Mouse (Mus musculus): ENCODE measurements around the gene Gm3629. TPM values are rescaled to one million over a fixed set of nuclear protein-coding genes. Genes with fewer than 3 reads are reported as not detected.
A peak's percentile ranks its signal among the peaks of the same experiment; 100 is the strongest.
"Not testable (repeated sequence)": the region's sequence is repeated elsewhere in the genome, so short reads cannot be mapped to it uniquely, and the experiment has no call there.

Gene Gm3629
- 0.71 and 1.2 TPM in 2 replicates for polyA plus RNA-seq (2012; rRNA removed)

GRCm38 (mm10) chr14:6590513-6590912, at the start of gene Gm3629:
Gene Gm3629, minus strand, starts transcription at chr14:6590613.
- DNase-seq (ENCODE audit: low read depth) = not testable (repeated sequence)

- not testable (repeated sequence) for DNase-seq (ENCODE audit: low read depth)
Observed at GRCm38 (mm10) chr14:6622318-6622717, 31.9 kb upstream of the Gm3629 start, which contains the start of gene Gm3460. Gene Gm3460, minus strand, starts transcription at chr14:6622418.

GRCm38 (mm10) chr14:6606436-6606835, 16.0 kb upstream of the Gm3629 start:
- not testable (repeated sequence) for DNase-seq (ENCODE audit: low read depth)

- peak; percentile 75 for DNase-seq (ENCODE audit: low read depth)
- peak; percentile 26; the same call in 1 of the 2 replicates for TF ChIP-seq CTCF (IDR thresholded peaks at IDR 0.05; ENCODE audit: borderline replicate concordance, extremely low read depth, insufficient read depth, insufficient read length)
Observed at GRCm38 (mm10) chr14:6605004-6605403, 14.6 kb upstream of the Gm3629 start.

- DNase-seq (ENCODE audit: low read depth) = peak; percentile 5
Observed at GRCm38 (mm10) chr14:6604551-6604950, 14.1 kb upstream of the Gm3629 start.

- not testable (repeated sequence) for DNase-seq (ENCODE audit: low read depth)
Observed at GRCm38 (mm10) chr14:6537190-6537589, 53.2 kb downstream of the Gm3629 start, which contains the start of gene Gm8356. Gene Gm8356, minus strand, starts transcription at chr14:6537290.

Other genes with a start within 250 kb of the Gm3629 start
- not detected in 2 replicates for gene Gm3618, start 246.9 kb downstream of the Gm3629 start, polyA plus RNA-seq (2012; rRNA removed)
- gene Gm16440, start 200.3 kb downstream of the Gm3629 start, polyA plus RNA-seq (2012; rRNA removed) = not detected in 2 replicates
- 5.3 and 6.8 TPM in 2 replicates for gene Gm3591, start 178.1 kb downstream of the Gm3629 start, polyA plus RNA-seq (2012; rRNA removed)
- gene Gm3594, start 146.0 kb downstream of the Gm3629 start, polyA plus RNA-seq (2012; rRNA removed) = not detected in 2 replicates
- not detected in 2 replicates for gene Gm8356, start 53.3 kb downstream of the Gm3629 start, polyA plus RNA-seq (2012; rRNA removed)
- 0.73 and 0.85 TPM in 2 replicates for gene Gm3460, start 31.8 kb upstream of the Gm3629 start, polyA plus RNA-seq (2012; rRNA removed)
- not detected in 2 replicates for gene Gm10251, start 93.6 kb upstream of the Gm3629 start, polyA plus RNA-seq (2012; rRNA removed)
- gene Gm8050, start 129.6 kb upstream of the Gm3629 start, polyA plus RNA-seq (2012; rRNA removed) = not detected in 2 replicates
- gene Gm3636, start 151.7 kb upstream of the Gm3629 start, polyA plus RNA-seq (2012; rRNA removed) = 26.3 and 26.5 TPM in 2 replicates
- 0.05 TPM in 1 of 2 replicates, not detected in the other for gene Gm8362, start 183.8 kb upstream of the Gm3629 start, polyA plus RNA-seq (2012; rRNA removed)
- not detected in 2 replicates for gene Gm3642, start 249.7 kb upstream of the Gm3629 start, polyA plus RNA-seq (2012; rRNA removed)

Data from brain, embryonic 14.5 days (tissue).